Mouse (Mus musculus) hindbrain, embryonic 15.5 days (tissue): ENCODE measurements around the gene Wdr82. TPM values are rescaled to one million over a fixed set of nuclear protein-coding genes. Genes with fewer than 3 reads are reported as not detected.

ENCODE experiments used
- ATAC-seq: fragments of 200-750 bp; cut with Nextera tagmentation; 2 replicates; pipeline ENCODE4 v1.8.0; 2017; ENCODE audit warnings: low read depth, moderate number of reproducible peaks, moderate TSS enrichment; ENCODE audit not compliant: low FRiP score
- H3K27ac ChIP-seq: fragments of 300-500 bp; sonication (generic); replicated peaks from 2 replicates; pipeline ENCODE4 v1.5.1; 2015; ENCODE audit warnings: mild to moderate bottlenecking, inconsistent platforms
- H3K27me3 ChIP-seq: fragments of 300-500 bp; sonication (generic); 2 replicates; pipeline ENCODE4 v1.6.1; 2015; ENCODE audit warnings: control low read depth, inconsistent platforms
- H3K36me3 ChIP-seq: fragments of 300-500 bp; sonication (generic); 2 replicates; pipeline ENCODE4 v1.6.1; 2015; ENCODE audit warnings: control low read depth, inconsistent platforms
- H3K4me1 ChIP-seq: fragments of 300-500 bp; sonication (generic); replicated peaks from 2 replicates; pipeline ENCODE4 v1.6.1; 2015; ENCODE audit warnings: control low read depth, inconsistent platforms
- H3K4me2 ChIP-seq: fragments of 300-500 bp; sonication (generic); 2 replicates; pipeline ENCODE4 v1.6.1; 2015; ENCODE audit warnings: moderate library complexity, mild to moderate bottlenecking, inconsistent platforms
- H3K4me3 ChIP-seq: fragments of 300-500 bp; sonication (generic); 2 replicates; pipeline ENCODE4 v1.5.1; 2015; ENCODE audit warnings: mild to moderate bottlenecking, inconsistent platforms
- H3K9ac ChIP-seq: fragments of 300-500 bp; sonication (generic); 2 replicates; pipeline ENCODE4 v1.6.1; 2015; ENCODE audit warnings: inconsistent platforms
- H3K9me3 ChIP-seq: fragments of 300-500 bp; sonication (generic); 2 replicates; pipeline ENCODE4 v1.6.1; 2016; ENCODE audit warnings: control low read depth, inconsistent platforms
- WGBS: fragments of 180-500 bp; shearing (Covaris S2); methylation state at CpG from one replicate; pipeline ENCODE4 v1.1.7; 2015; 5-methylcytosine and 5-hydroxymethylcytosine counted together
- polyA plus RNA-seq: library from polyadenylated mRNA; unstranded; fragments of >200 nt; fragmentation: Nextera tagmentation; extraction: Ambion mirVana; gene quantifications from 2 replicates; pipeline ENCODE4 v1.2.1, GENCODE M21; 2015

Wdr82 gene
- 35.9 and 36.6 TPM in 2 replicates for polyA plus RNA-seq

DNA sequence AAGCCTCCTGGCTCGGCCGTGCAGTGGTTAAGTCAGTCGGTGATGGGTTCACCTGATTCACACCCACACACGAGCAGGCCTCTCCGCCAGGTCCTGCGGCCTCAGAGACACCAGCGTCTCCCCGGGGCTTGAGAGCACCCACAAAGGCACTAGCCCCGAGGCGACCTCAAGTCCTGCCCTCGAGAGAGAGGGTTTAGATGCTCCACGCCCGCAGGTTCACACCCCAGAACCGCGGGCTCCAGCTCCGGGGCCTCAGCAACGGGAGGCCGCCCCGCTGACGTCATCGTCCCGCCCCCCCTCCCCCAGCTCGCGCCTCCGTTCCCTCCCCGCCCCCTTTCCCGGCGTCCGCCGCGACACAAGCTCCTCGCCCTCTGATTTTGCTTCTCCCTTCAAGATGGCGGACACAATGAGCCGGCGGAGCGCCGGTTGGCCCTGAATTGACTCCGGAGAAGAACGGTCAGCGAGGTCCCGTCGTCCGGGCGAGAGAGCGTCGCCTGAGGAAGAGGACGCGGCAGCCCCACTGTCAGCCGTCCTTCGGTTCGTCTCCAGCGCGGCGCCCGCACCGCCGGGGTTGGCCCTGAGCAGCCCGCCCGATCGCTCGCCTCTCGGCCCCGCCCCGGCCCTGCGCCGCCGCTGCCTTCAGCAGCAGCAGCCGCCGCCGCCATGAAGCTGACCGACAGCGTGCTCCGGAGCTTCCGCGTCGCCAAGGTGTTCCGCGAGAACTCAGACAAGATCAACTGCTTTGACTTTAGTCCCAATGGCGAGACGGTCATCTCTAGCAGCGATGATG, at the start of gene Wdr82:
Gene Wdr82, plus strand, starts transcription at position 373 of the 790 bp plus-strand sequence.
- peak within 1 kb of the TSS; percentile 99 for H3K27ac ChIP-seq
- under 1% methylated on average over 68 of the region's 81 CpGs for WGBS
- H3K4me3 ChIP-seq = peak within 1 kb of the TSS; percentile 97
- H3K27me3 ChIP-seq = no peaks in the 10 kb centered on the region
- ATAC-seq = peak; percentile 93
- peak within 1 kb of the TSS; percentile 68 for H3K4me2 ChIP-seq
- no peaks in the 10 kb centered on the region for H3K9me3 ChIP-seq
- H3K36me3 ChIP-seq = no peaks in the 10 kb centered on the region
- peak within 1 kb of the TSS; percentile 96 for H3K9ac ChIP-seq
- H3K4me1 ChIP-seq = peaks cover 49% of the 10 kb centered on the region

DNA sequence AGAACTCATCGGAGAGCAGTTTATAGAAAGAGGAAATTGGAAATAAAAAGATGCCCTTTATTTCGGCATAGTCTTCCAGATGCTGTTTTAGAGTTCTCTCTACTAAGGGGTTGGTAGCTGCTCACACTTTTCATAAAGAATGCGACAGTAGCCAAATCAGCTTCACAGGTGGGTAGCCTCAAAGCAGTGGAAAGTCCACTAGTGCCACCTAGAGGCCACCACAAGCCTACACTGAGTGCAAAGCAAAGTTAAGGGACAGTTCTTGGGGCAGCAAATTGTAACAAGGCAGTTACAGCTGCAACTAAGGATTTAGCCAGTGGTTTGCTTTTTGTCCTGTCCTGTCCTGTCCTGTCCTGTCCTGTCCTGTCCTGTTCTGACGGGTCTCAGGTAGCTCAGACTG, 47.1 kb upstream of the Wdr82 start:
- Histone ChIP-seq H3K4me1 (peaks cover 22% of the 10 kb centered on the region), H3K36me3 (no peaks in the 10 kb centered on the region), H3K9ac (no peak overlapping the region), H3K4me2 (no peak overlapping the region), H3K9me3 (no peaks in the 10 kb centered on the region), H3K27ac (no peak overlapping the region), H3K27me3 (no peaks in the 10 kb centered on the region), H3K4me3 (no peak overlapping the region)
- no peak for ATAC-seq
- WGBS = 53% methylated on average over 4 of the region's 4 CpGs

GRCm38 (mm10) chr9:106126786-106127251, 43.9 kb upstream of the Wdr82 start:
- 0% methylated on average over 1 of the region's 2 CpGs for WGBS
- Histone ChIP-seq H3K36me3 (no peaks in the 10 kb centered on the region), H3K4me2 (no peak overlapping the region), H3K27ac (peak overlapping the region; percentile 79), H3K4me1 (peaks cover 18% of the 10 kb centered on the region), H3K4me3 (no peak overlapping the region), H3K9me3 (no peaks in the 10 kb centered on the region), H3K9ac (no peak overlapping the region), H3K27me3 (no peaks in the 10 kb centered on the region)
- ATAC-seq = peak; percentile 91

- Histone ChIP-seq H3K9ac (no peak overlapping the region), H3K27me3 (no peaks in the 10 kb centered on the region), H3K9me3 (no peaks in the 10 kb centered on the region), H3K27ac (no peak overlapping the region), H3K36me3 (no peaks in the 10 kb centered on the region), H3K4me3 (no peak overlapping the region), H3K4me2 (no peak overlapping the region), H3K4me1 (peaks cover 18% of the 10 kb centered on the region)
- no peak for ATAC-seq
- WGBS = 79% methylated on average over 2 of the region's 2 CpGs
Observed at GRCm38 (mm10) chr9:106129072-106129471, 41.7 kb upstream of the Wdr82 start.

DNA sequence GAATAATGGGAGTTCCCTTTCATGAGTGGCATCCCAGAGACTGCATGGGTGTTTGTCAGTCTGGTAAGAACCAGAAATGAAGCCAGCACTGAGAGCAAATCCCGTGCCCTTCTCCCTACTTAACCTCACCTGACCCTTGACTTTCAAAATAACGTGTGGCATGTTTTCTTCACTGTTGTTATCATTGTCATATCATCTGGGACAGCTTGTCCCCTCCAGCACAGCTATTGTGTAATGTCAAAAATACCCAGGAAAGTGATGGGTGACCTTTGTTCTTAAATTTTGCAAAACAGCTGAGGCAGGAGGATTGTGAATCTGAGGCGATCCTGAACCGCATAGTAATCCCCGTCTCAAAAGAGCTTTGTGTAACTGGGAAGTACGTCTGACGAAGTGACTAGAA, 40.5 kb upstream of the Wdr82 start:
- no peak overlapping the region for H3K4me3 ChIP-seq
- no peaks in the 10 kb centered on the region for H3K36me3 ChIP-seq
- H3K4me2 ChIP-seq = no peak overlapping the region
- no peaks in the 10 kb centered on the region for H3K9me3 ChIP-seq
- H3K27ac ChIP-seq = no peak overlapping the region
- no peak for ATAC-seq
- H3K4me1 ChIP-seq = peaks cover 18% of the 10 kb centered on the region
- WGBS = 83% methylated on average over 7 of the region's 7 CpGs
- no peak overlapping the region for H3K9ac ChIP-seq
- H3K27me3 ChIP-seq = no peaks in the 10 kb centered on the region

GRCm38 (mm10) chr9:106137671-106138216, 33.0 kb upstream of the Wdr82 start:
- WGBS = 39% methylated on average over 10 of the region's 10 CpGs
- H3K4me3 ChIP-seq = no peak overlapping the region

GRCm38 (mm10) chr9:106139763-106140162, 31.0 kb upstream of the Wdr82 start:
- WGBS = 23% methylated on average over 10 of the region's 10 CpGs
- Histone ChIP-seq H3K4me1 (peaks cover 27% of the 10 kb centered on the region), H3K4me2 (no peak overlapping the region), H3K9me3 (no peaks in the 10 kb centered on the region), H3K36me3 (no peaks in the 10 kb centered on the region), H3K9ac (no peak overlapping the region), H3K27ac (peak overlapping the region; percentile 57), H3K27me3 (no peaks in the 10 kb centered on the region), H3K4me3 (no peak overlapping the region)
- ATAC-seq = peak; percentile 57

More at GRCm38 (mm10) chr9:106137671-106138216, 33.0 kb upstream of the Wdr82 start:
- no peaks in the 10 kb centered on the region for H3K27me3 ChIP-seq
- ATAC-seq = no peak
- H3K27ac ChIP-seq = no peak overlapping the region
- no peaks in the 10 kb centered on the region for H3K36me3 ChIP-seq
- H3K9ac ChIP-seq = no peak overlapping the region
- no peak overlapping the region for H3K4me2 ChIP-seq
- H3K9me3 ChIP-seq = no peaks in the 10 kb centered on the region
- H3K4me1 ChIP-seq = peaks cover 19% of the 10 kb centered on the region

GRCm38 (mm10) chr9:106141955-106142354, 28.8 kb upstream of the Wdr82 start:
- Histone ChIP-seq H3K4me1 (peaks cover 34% of the 10 kb centered on the region), H3K27ac (0 out of 2 replicates have a peak overlapping the region, but pooled peaks have one; percentile 21), H3K9ac (no peak overlapping the region), H3K4me3 (no peak overlapping the region), H3K27me3 (no peaks in the 10 kb centered on the region), H3K36me3 (no peaks in the 10 kb centered on the region), H3K4me2 (no peak overlapping the region), H3K9me3 (no peaks in the 10 kb centered on the region)
- no peak for ATAC-seq
- 50% methylated on average over 12 of the region's 12 CpGs for WGBS

DNA sequence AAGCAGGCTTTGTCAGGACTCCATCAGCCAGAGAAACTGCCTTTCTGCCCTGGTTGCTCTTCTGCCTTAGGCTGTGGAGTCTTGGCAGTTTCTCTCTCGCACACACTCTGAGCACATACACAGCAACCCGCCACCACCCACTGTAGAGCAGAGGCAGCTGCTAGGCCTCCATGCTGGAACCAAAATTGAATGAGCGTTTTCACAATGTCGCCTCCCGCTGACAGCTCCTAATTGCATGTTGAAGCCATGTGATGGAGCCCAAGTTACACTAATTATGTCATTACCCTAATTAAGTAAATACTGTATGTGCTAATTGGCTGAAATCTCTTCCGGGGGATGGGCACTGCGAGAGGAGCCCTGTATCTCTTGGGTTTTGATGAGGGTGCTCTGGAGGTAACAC, 26.6 kb upstream of the Wdr82 start:
- Histone ChIP-seq H3K4me2 (no peak overlapping the region), H3K9ac (no peak overlapping the region), H3K27ac (peak overlapping the region; percentile 68), H3K4me1 (peaks cover 50% of the 10 kb centered on the region), H3K4me3 (no peak overlapping the region), H3K9me3 (no peaks in the 10 kb centered on the region), H3K27me3 (no peaks in the 10 kb centered on the region), H3K36me3 (no peaks in the 10 kb centered on the region)
- WGBS = 55% methylated on average over 7 of the region's 7 CpGs
- ATAC-seq = no peak

GRCm38 (mm10) chr9:106145582-106145981, 25.1 kb upstream of the Wdr82 start:
- no peak overlapping the region for H3K27ac ChIP-seq

GRCm38 (mm10) chr9:106147281-106147680, 23.4 kb upstream of the Wdr82 start:
- WGBS = 29% methylated on average over 5 of the region's 5 CpGs
- ATAC-seq = no peak
- Histone ChIP-seq H3K9me3 (no peaks in the 10 kb centered on the region), H3K27me3 (no peaks in the 10 kb centered on the region), H3K9ac (peak overlapping the region; percentile 94), H3K4me2 (peak overlapping the region; percentile 81), H3K4me3 (peak overlapping the region; percentile 90), H3K36me3 (peaks cover 1% of the 10 kb centered on the region), H3K27ac (peak overlapping the region; percentile 96), H3K4me1 (peaks cover 55% of the 10 kb centered on the region)

More at GRCm38 (mm10) chr9:106145582-106145981, 25.1 kb upstream of the Wdr82 start:
- no peak overlapping the region for H3K4me3 ChIP-seq
- no peaks in the 10 kb centered on the region for H3K36me3 ChIP-seq
- WGBS = 69% methylated on average over 2 of the region's 2 CpGs
- no peaks in the 10 kb centered on the region for H3K9me3 ChIP-seq
- no peak for ATAC-seq
- peaks cover 52% of the 10 kb centered on the region for H3K4me1 ChIP-seq
- no peak overlapping the region for H3K9ac ChIP-seq
- no peak overlapping the region for H3K4me2 ChIP-seq
- no peaks in the 10 kb centered on the region for H3K27me3 ChIP-seq

GRCm38 (mm10) chr9:106147851-106148431, 22.8 kb upstream of the Wdr82 start:
- H3K4me3 ChIP-seq = peak overlapping the region; percentile 90
- H3K4me1 ChIP-seq = peaks cover 55% of the 10 kb centered on the region
- peak overlapping the region; percentile 94 for H3K9ac ChIP-seq
- H3K27me3 ChIP-seq = no peaks in the 10 kb centered on the region
- peak overlapping the region; percentile 81 for H3K4me2 ChIP-seq
- WGBS = 2% methylated on average over 10 of the region's 10 CpGs
- H3K27ac ChIP-seq = peak overlapping the region; percentile 96
- ATAC-seq = peak; percentile 65
- H3K9me3 ChIP-seq = no peaks in the 10 kb centered on the region
- H3K36me3 ChIP-seq = peaks cover 6% of the 10 kb centered on the region
